Comparison of ENCODE assay signal across 8 mouse cellular contexts in genomic region chr1:133181072-133182015, GRCm38 (mm10). TPM values are rescaled to one million over a fixed set of nuclear protein-coding genes. Genes with fewer than 3 reads are reported as not detected.
DNase-seq lines count a peak whose midpoint lies in the region; ATAC-seq and TF ChIP-seq lines count a peak whose summit lies in the region.

No protein-coding gene starts in this region.

- H3K4me3 ChIP-seq in C2C12 (ENCODE audit: insufficient read depth, poor library complexity, severe bottlenecking), result no peak overlapping the region
- peak overlapping the region; percentile 62 for H3K4me3 ChIP-seq in heart, embryonic 13.5 days
- peak overlapping the region; percentile 44 for H3K4me3 ChIP-seq in liver, embryonic 11.5 days (ENCODE audit: low read depth, low read length)

- under 1% methylated on average over 31 of the region's 31 CpGs for WGBS in heart, embryonic 13.5 days
- WGBS in liver, embryonic 11.5 days, result 2% methylated on average over 31 of the region's 31 CpGs

- peak overlapping the region; percentile 95 for H3K4me2 ChIP-seq in heart, embryonic 13.5 days
- H3K4me2 ChIP-seq in liver, embryonic 11.5 days, result peak overlapping the region; percentile 73

- no peaks in the 10 kb centered on the region for H3K79me2 ChIP-seq in C2C12 (ENCODE audit: control insufficient read depth, insufficient read depth)

- peak; percentile 44 for ATAC-seq in heart, embryonic 13.5 days (ENCODE audit: extremely low read depth, insufficient number of reproducible peaks, low FRiP score, low TSS enrichment)
- ATAC-seq in liver, embryonic 11.5 days (replicated peaks; ENCODE audit: low FRiP score), result no peak; the same call in 1 of the 2 replicates

- H3K27me3 ChIP-seq in C2C12 (ENCODE audit: control insufficient read depth, insufficient read depth, insufficient read length), result peaks cover 30% of the 10 kb centered on the region
- peaks cover 37% of the 10 kb centered on the region for H3K27me3 ChIP-seq in heart, embryonic 13.5 days (replicated peaks)
- H3K27me3 ChIP-seq in liver, embryonic 11.5 days (replicated peaks; ENCODE audit: control insufficient read depth, insufficient read depth, low read length), result peaks cover 34% of the 10 kb centered on the region

- DNase-seq in brain, adult 2 months (ENCODE audit: low read depth, low spot score), result peak; percentile 94
- peak; percentile 24 for DNase-seq in fibroblast of lung, adult 2 months (ENCODE audit: low read depth)
- peak; percentile 86 for DNase-seq in kidney, postnatal 10 days
- peak; percentile 72 for DNase-seq in liver, embryonic 11.5 days (ENCODE audit: low spot score)
- peak; percentile 82 for DNase-seq in neural tube, embryonic 10.5 days (ENCODE audit: extremely low spot score, low spot score)
- DNase-seq in testis, postnatal 14 days (ENCODE audit: low spot score), result peak; percentile 51

- peak; percentile 92 for TF ChIP-seq CTCF in C2C12 (IDR thresholded peaks at IDR 0.05; ENCODE audit: control insufficient read depth, insufficient read depth, insufficient read length)

- H3K9me3 ChIP-seq in heart, embryonic 13.5 days, result no peaks in the 10 kb centered on the region
- no peaks in the 10 kb centered on the region for H3K9me3 ChIP-seq in liver, embryonic 11.5 days (ENCODE audit: control insufficient read depth, low read length)

- H3ac ChIP-seq in C2C12 (ENCODE audit: control insufficient read depth, insufficient read length, low read depth), result peak overlapping the region; percentile 28

- H3K36me3 ChIP-seq in C2C12 (ENCODE audit: control insufficient read depth, insufficient read depth), result no peaks in the 10 kb centered on the region
- no peaks in the 10 kb centered on the region for H3K36me3 ChIP-seq in heart, embryonic 13.5 days
- H3K36me3 ChIP-seq in liver, embryonic 11.5 days (ENCODE audit: control insufficient read depth, insufficient read depth, low read length), result no peaks in the 10 kb centered on the region

- no peaks in the 10 kb centered on the region for H3K79me3 ChIP-seq in C2C12 (ENCODE audit: low read depth)

- H3K9ac ChIP-seq in heart, embryonic 13.5 days, result peak overlapping the region; percentile 83
- H3K9ac ChIP-seq in liver, embryonic 11.5 days (ENCODE audit: low read depth, low read length), result no peak overlapping the region

- H3K4me1 ChIP-seq in heart, embryonic 13.5 days, result peaks cover 23% of the 10 kb centered on the region
- peaks cover 11% of the 10 kb centered on the region; the same call in 1 of the 2 replicates for H3K4me1 ChIP-seq in liver, embryonic 11.5 days (replicated peaks; ENCODE audit: control insufficient read depth, insufficient read depth, low read length)

- 0 out of 2 replicates have a peak overlapping the region, but pooled peaks have one; percentile 39 for H3K27ac ChIP-seq in heart, embryonic 13.5 days (replicated peaks)
- H3K27ac ChIP-seq in liver, embryonic 11.5 days (ENCODE audit: low read depth, low read length), result no peak overlapping the region

TF ChIP-seq in C2C12, 6 proteins besides CTCF, POLR2A, EP300 and RAD21:
- TF ChIP-seq USF1 (IDR thresholded peaks at IDR 0.05; ENCODE audit: low read depth), result peak; percentile 72
- TF ChIP-seq MYOD1 (IDR thresholded peaks at IDR 0.05; ENCODE audit: control insufficient read depth, insufficient read length, low read depth), result no peak
- no peak for TF ChIP-seq CEBPB (IDR thresholded peaks at IDR 0.05; ENCODE audit: low read depth)
- TF ChIP-seq FOSL1 (IDR thresholded peaks at IDR 0.05; ENCODE audit: insufficient read depth, low read length, poor library complexity, severe bottlenecking), result no peak
- no peak for TF ChIP-seq MYOG (IDR thresholded peaks at IDR 0.05; ENCODE audit: control insufficient read depth, extremely low read depth, insufficient read length)
- TF ChIP-seq MAX (IDR thresholded peaks at IDR 0.05), result no peak
TF ChIP-seq in C2C12: peak in this region for 1.

RNA-seq across cellular contexts. Expression of gene Plekha6, which starts 17.3 kb away (rescaled TPM):
- 0.15 TPM for polyA plus RNA-seq in C2C12 (2012; fragmentation: generic; extraction: Trizol)
- polyA plus RNA-seq in heart, embryonic 13.5 days (2015; fragmentation: Nextera tagmentation; extraction: Ambion mirVana), result 10.6 and 10.7 TPM in 2 replicates
- 4.1 and 4.3 TPM in 2 replicates for polyA plus RNA-seq in liver, embryonic 11.5 days (2014; fragmentation: Nextera tagmentation; extraction: Ambion mirVana)

RNA-seq across cellular contexts. Expression of gene Ppp1r15b, which starts 50.4 kb away (rescaled TPM):
- polyA plus RNA-seq in C2C12 (2012; fragmentation: generic; extraction: Trizol), result 28.0 TPM
- 24.2 and 24.8 TPM in 2 replicates for polyA plus RNA-seq in heart, embryonic 13.5 days (2015; fragmentation: Nextera tagmentation; extraction: Ambion mirVana)
- 89.0 and 95.4 TPM in 2 replicates for polyA plus RNA-seq in liver, embryonic 11.5 days (2014; fragmentation: Nextera tagmentation; extraction: Ambion mirVana)

Comparison
In these comparisons a context has a peak if more than half of its experiments do, and no peak if none do; other contexts are left out.
1. DNase-seq: peak in every context shown above with its lines; median percentile 94 in brain, adult 2 months; 86 in kidney, postnatal 10 days; 82 in neural tube, embryonic 10.5 days; 72 in liver, embryonic 11.5 days; 51 in testis, postnatal 14 days; 24 in fibroblast of lung, adult 2 months.